Mouse (Mus musculus): Measurements from ENCODE around the gene Tab1. TPM values are rescaled to one million over a fixed set of nuclear protein-coding genes. Genes with fewer than 3 reads are reported as not detected.
A peak's percentile ranks its signal among the peaks of the same experiment; 100 is the strongest.

Gene Tab1
- total RNA-seq, 2 experiments from 2014 or later = 11.0 to 12.5 TPM

- no peak for DNase-seq (ENCODE audit: low spot score)
Observed at GRCm38 (mm10) chr15:80136645-80137044, 3.7 kb downstream of the Tab1 start.

DNA sequence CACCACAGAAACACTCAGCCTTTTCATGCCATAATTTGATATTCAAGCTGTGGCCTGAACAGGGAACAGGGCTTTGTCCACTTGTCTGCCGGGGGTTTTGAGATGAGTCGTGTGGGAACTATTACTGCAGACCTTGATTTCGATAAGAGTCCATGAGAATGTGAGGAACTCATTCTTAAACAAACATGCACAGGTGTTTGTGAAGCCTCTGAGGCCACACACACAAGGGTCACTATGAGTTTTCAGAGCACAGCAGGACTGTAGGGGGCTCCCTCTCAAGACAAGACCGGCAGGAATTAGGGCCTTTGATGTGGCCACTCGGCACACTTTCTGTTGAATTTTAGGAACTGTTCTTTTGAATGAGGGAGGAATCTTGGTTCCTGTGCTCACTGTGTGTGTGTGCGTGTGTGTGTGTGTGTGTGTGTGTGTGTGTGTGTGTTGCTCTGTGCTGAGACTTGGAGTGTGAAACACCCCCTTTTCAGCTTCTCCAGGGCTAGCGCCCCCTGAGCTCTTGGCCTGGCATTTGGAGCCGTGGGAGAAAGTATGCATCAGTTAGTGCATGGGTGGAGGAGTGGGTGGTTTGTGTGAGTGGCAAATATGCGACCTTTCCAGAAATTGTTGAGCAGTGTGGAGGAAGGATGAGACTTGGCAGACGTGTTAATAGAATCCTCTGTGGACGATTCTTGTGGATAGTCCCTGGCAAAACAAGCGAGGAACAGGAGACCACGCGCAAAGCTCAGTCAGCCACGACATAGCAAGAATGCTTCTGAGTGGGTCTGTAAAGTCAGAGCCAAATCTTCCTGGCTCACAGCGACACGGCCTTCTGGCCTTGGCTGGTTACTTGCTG, 5.2 kb downstream of the Tab1 start:
- DNase-seq (ENCODE audit: low spot score) = no peak

GRCm38 (mm10) chr15:80140302-80140701, 7.4 kb downstream of the Tab1 start:
- no peak for DNase-seq (ENCODE audit: low spot score)

DNA sequence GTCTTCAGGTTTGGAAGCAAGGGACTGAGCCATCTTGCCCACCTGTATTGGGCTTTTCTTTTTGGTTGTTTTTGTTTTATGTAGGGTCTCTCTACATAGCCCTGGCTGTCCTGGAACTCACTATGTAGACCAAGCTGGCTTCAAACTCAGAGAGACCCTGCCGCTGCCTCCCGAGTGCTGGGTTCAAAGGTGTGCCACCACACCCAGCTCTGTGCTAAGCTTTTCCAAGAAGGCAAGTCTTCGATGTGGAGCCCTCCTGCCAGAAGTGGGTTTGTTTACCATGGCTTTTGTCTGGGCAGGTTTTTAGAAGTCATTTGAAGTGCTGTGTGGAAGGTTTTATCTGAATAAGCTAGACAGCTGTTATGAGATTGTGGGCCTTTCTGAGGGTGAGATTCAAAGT, 8.0 kb downstream of the Tab1 start:
- DNase-seq (ENCODE audit: low spot score) = no peak

DNA sequence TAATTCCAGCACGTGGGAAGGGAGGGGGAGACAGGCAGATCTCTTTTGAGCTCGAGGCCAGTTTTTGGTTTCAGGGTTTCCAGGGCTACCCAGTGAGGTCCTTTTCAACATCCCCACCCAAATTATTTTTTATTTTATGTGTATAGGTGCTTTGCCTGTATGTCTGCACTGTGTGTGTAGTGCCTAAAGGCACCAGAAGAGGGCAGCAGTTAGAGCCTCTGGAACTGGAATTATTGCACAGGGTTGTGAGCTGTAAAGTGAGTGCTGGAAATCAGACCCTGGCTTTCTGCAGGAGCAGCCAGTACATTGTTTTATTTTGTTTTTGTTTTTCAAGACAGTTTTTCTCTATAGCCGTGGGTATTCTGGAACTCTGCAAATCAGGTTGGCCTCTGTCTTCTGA, 9.2 kb downstream of the Tab1 start:
- DNase-seq (ENCODE audit: low spot score) = no peak

- DNase-seq (ENCODE audit: low spot score) = no peak
Observed at GRCm38 (mm10) chr15:80143760-80144159, 10.8 kb downstream of the Tab1 start.

DNA sequence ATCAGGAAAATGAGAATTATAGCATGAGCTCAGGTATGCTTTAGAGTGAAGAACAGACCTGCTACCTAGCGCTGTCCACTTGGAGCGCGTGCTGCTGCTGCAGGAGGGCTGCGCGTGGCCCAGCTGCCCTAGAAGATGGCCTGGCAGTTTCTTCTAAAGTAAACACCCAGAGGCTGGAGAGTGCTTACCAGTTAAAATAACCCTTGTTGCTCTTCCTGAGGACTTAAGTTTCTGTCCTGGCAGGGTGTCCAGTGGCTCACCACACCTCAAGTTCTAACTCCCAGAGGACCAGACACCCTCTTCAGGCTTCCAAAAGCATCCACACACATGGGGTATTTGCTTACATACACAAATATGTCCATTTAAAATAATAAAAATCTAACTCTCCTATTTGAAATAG, 12.5 kb downstream of the Tab1 start:
- DNase-seq (ENCODE audit: low spot score) = peak; percentile 34

GRCm38 (mm10) chr15:80146153-80146552, 13.2 kb downstream of the Tab1 start:
- DNase-seq (ENCODE audit: low spot score) = no peak

GRCm38 (mm10) chr15:80147090-80147489, 14.2 kb downstream of the Tab1 start:
- DNase-seq (ENCODE audit: low spot score) = no peak

DNA sequence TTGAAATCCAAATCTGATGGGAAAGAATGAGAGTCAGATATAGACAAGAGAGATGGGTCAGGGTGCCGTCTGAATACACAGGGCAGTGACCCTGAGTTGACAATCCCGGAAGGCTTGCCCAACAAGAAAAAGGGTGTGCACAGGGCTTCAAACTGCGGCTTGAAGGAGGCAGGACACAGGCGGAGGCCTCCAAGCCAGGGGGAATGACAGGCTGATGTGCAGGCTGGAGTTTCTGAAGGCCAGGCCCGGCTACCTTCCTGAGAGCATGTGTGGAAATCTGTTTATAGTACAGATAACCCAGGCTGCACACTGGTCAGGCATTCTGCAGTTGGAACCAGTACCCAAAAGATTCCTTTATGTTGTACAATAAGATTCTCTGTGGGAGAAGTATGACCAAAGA, 14.6 kb downstream of the Tab1 start:
- no peak for DNase-seq (ENCODE audit: low spot score)

DNA sequence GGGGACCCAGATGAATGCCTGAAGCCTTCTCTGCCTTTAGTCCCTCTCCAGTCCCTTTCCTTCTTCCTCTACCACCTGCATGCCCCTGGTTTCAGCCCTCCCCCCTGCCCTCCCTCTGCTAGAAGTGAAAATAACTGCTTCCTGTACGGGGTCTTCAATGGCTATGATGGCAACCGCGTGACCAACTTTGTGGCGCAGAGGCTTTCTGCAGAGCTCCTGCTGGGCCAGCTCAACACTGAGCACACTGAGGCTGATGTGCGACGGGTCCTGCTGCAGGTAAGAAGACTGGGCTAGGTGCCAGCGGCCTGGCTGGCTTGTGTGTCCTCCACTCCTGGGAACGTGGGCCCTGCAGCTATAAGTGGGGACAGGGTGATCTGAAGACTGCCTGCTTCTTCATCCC, 15.6 kb downstream of the Tab1 start:
- no peak for DNase-seq (ENCODE audit: low spot score)

GRCm38 (mm10) chr15:80149517-80149916, 16.6 kb downstream of the Tab1 start:
- DNase-seq (ENCODE audit: low spot score) = no peak

DNA sequence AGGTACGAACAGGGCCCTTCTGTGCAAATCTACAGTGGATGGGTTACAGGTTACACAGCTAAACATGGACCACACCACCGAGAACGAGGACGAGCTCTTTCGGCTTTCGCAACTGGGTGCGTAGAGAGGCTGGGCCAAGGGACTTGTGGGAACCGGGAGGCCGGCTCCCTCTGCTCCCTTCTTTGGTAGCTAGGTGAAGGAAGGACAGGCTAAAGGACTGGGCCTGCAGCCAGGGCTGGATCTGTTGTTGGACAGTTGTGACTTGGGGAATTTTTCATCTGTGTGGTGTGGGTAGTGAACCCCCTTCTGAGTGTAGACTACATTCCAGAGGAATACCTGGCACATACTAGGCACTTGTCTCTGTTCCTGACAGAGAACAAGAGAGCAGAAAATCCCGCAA, 19.7 kb downstream of the Tab1 start:
- DNase-seq (ENCODE audit: low spot score) = no peak

DNA sequence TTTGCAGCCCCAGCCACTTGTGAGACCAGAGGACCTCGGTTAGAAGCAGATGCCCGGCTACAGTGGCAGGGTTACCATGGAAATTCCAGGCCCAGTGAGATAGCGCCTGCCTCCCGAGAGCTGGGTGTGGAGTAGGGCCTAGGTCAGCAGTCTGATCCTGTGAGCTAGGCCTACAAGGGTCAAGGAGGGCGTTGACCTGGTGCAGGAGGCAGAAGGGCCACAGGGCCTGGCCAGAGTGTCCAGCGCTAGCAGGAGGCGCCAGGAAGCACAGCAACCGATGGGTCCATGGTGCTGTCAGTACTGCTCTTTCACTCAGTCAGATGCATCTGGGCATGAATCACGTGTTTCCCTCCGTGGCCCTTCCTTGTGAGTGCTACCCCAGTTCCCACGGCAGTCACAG, 20.8 kb downstream of the Tab1 start:
- no peak for DNase-seq (ENCODE audit: low spot score)

- no peak for DNase-seq (ENCODE audit: low spot score)
Observed at GRCm38 (mm10) chr15:80155707-80156106, 22.8 kb downstream of the Tab1 start.

DNA sequence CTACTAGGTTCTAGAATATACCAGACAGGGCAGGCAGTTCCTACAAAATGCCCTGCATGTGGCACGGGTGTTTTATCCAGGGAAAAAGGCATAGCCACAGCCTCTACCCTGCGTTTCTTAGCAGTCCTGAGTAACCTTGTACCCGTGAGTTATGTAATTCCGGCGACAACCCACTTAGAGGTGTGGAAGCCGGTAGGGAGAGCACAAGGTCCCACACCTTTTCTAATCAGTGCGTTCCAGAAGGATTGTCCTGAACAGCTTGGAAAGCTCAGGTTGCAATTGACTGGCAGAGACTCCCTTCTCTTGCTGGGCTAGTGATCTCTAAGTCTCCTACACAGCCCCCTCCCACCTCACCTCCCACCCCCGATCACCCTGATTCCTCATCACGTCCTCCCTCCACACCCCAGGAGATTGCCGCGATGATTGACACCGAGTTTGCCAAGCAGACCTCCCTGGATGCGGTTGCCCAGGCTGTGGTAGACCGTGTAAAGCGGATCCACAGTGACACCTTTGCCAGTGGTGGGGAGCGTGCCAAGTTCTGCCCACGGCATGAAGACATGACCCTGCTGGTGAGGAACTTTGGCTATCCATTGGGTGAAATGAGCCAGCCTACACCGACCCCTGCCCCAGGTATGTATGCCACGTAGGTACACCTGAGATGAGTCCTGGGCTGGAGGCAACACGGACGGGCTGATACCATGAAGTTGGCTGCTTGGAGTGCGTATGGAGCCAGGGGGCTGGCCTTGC, 24.4 kb downstream of the Tab1 start:
- no peak for DNase-seq (ENCODE audit: low spot score)

- DNase-seq (ENCODE audit: low spot score) = no peak
Observed at GRCm38 (mm10) chr15:80158001-80158706, 25.2 kb downstream of the Tab1 start.

GRCm38 (mm10) chr15:80158707-80159090, 25.8 kb downstream of the Tab1 start:
- DNase-seq (ENCODE audit: low spot score) = no peak

DNA sequence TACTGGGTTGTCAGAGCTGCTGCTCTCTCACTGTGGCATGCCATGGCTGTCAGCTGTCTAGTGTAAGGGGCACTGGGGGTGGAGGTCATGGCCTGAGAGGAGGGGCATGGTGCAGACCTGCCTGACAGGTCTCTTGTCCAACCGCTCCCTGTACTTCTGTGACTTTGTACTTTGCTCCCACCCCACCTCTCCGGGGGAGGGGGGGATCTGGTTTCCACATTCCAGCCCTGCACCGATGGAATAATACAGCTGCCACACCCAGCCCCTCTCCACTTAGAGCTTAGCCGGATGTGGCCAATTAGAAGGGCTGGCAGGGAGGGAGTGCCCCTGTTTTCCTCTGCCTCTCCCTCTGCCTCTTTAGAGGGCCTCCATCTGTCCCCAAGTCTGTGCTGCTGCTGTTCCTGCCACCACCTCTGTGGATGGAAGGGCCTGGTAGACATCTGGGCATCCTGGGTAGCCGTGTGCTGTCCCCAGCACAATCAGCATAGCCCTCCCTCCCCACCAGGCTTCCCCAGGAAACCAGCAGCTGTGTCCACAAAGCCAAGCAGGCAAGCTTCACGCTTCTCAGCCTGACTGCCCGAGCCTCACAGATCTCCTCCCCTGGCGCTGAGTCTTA, 26.5 kb downstream of the Tab1 start:
- no peak for DNase-seq (ENCODE audit: low spot score)

DNA sequence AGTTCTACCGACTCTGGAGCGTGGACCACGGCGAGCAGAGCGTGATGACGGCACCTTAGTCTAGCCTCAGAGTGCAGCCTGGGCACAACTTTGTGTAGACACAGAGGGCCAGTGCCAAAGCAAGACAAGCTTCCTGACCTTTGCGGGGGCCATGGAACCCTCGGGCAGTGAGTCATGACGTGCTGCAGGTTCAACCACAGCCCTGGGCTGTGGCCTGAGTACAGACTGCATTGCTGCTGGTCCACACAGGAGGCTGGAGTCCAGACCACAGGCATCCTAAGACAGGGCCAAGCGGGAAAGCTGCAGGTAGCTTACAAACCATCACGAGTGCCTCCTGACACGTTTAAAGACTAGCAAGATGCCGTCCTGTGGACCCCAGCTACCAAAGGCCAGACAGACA, 27.3 kb downstream of the Tab1 start:
- DNase-seq (ENCODE audit: low spot score) = no peak

- DNase-seq (ENCODE audit: low spot score) = peak; percentile 33
Observed at GRCm38 (mm10) chr15:80160726-80161125, 27.8 kb downstream of the Tab1 start.

- DNase-seq (ENCODE audit: low spot score) = no peak
Observed at GRCm38 (mm10) chr15:80161199-80161598, 28.3 kb downstream of the Tab1 start.

Data from gastrocnemius, adult 18-20 months (tissue).